Mouse (Mus musculus) hindbrain, embryonic 14.5 days (tissue): ENCODE measurements around the gene Gm11554. TPM values are rescaled to one million over a fixed set of nuclear protein-coding genes. Genes with fewer than 3 reads are reported as not detected.
"Not testable (repeated sequence)": the region's sequence is repeated elsewhere in the genome, so short reads cannot be mapped to it uniquely, and the experiment has no call there.

Experiments
- ATAC-seq: fragments of 200-750 bp; cut with Nextera tagmentation; 2 replicates; pipeline ENCODE4 v1.8.0; 2017; ENCODE audit warnings: moderate number of reproducible peaks, mild to moderate bottlenecking, moderate TSS enrichment, moderate library complexity; ENCODE audit not compliant: low FRiP score
- DNase-seq: peaks from one replicate; pipeline ENCODE4 v3.0.0-alpha.2; 2015; ENCODE audit warnings: low spot score
- H3K27ac ChIP-seq: fragments of 300-500 bp; sonication (generic); 2 replicates; pipeline ENCODE4 v1.5.1; 2014; ENCODE audit warnings: mild to moderate bottlenecking, moderate library complexity
- H3K27me3 ChIP-seq: fragments of 300-500 bp; sonication (generic); 2 replicates; pipeline ENCODE4 v1.6.1; 2014; ENCODE audit warnings: mild to moderate bottlenecking, low read length, mixed read lengths; ENCODE audit not compliant: control insufficient read depth, insufficient read depth
- H3K36me3 ChIP-seq: fragments of 300-500 bp; sonication (generic); replicated peaks from 2 replicates; pipeline ENCODE4 v1.6.1; 2014; ENCODE audit not compliant: control insufficient read depth, insufficient read depth
- H3K4me1 ChIP-seq: fragments of 300-500 bp; sonication (generic); replicated peaks from 2 replicates; pipeline ENCODE4 v1.6.1; 2014; ENCODE audit warnings: antibody characterized with exemption, low read length, mixed read lengths; ENCODE audit not compliant: control insufficient read depth, insufficient read depth
- H3K4me2 ChIP-seq: fragments of 300-500 bp; sonication (generic); replicated peaks from 2 replicates; pipeline ENCODE4 v1.6.1; 2014; ENCODE audit warnings: mild to moderate bottlenecking, moderate library complexity
- H3K4me3 ChIP-seq: fragments of 300-500 bp; sonication (generic); replicated peaks from 2 replicates; pipeline ENCODE4 v1.5.1; 2014; ENCODE audit warnings: mild to moderate bottlenecking, low read length
- H3K9ac ChIP-seq: fragments of 300-500 bp; sonication (generic); 2 replicates; pipeline ENCODE4 v1.6.1; 2014
- H3K9me3 ChIP-seq: fragments of 300-500 bp; sonication (generic); 2 replicates; pipeline ENCODE4 v1.6.1; 2016; ENCODE audit warnings: low read length; ENCODE audit not compliant: control insufficient read depth
- WGBS: fragments of 180-500 bp; shearing (Covaris S2); extraction: QIAGEN DNeasy Blood & Tissue Kit; methylation state at CpG from one replicate; pipeline ENCODE4 v1.1.7; 2014; 5-methylcytosine and 5-hydroxymethylcytosine counted together
- polyA plus RNA-seq: library from polyadenylated mRNA; unstranded; fragments of >200 nt; fragmentation: Nextera tagmentation; extraction: Ambion mirVana; gene quantifications from 2 replicates; pipeline ENCODE4 v1.2.1, GENCODE M21; 2014

Gm11554 gene
- not detected in 2 replicates for polyA plus RNA-seq

DNA sequence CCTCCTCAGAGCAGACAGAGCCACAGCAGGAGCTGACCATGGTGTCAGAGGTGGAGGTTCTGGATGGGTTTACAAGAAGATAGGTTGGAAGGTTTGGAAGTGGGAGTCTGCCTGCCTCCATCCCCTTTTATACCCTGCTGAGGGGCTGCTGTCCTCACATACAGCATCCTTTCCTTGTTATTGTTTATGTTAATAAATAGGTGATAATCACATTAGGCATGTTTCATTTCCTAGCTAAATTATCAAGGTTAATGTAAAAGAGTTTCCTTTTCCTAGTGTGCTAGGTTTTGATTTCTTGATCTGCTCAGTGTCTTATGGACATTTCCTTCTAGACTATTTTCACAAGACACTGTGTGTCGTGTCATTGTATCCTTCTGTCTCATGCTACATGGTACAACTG is at the start of gene Gm11554:
Gm11554 (minus strand) TSS at position 101 of the 400 bp plus-strand sequence.
- H3K4me3 ChIP-seq, DNase-seq, H3K27me3 ChIP-seq, H3K9ac ChIP-seq, H3K4me2 ChIP-seq, H3K27ac ChIP-seq, H3K36me3 ChIP-seq, H3K9me3 ChIP-seq, ATAC-seq, H3K4me1 ChIP-seq: not testable (repeated sequence)
- WGBS: no CpG with 5 or more reads among the region's 1 CpGs

DNA sequence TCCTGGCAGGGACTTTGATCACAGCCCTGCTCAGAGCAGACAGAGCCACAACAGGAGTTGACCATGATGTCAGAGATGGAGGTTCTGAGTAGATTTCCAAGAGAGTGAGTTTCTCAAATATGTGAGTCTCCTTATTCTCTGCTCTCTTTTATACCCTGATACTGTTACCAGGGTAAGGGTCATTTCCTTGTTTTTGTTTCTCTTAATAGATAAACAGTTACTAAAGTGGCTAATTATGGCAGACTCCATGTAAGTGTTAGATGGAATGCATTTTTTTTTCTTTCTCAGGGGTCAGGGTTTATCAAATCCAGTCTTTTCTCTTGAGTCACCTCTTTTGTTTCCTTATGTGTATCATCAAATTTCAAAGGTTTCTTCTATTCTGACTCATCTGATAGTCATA is 47.3 kb upstream of the Gm11554 start, which contains the start of gene Krtap4-16:
Krtap4-16 (minus strand) TSS at position 101 of the 400 bp plus-strand sequence.
- Histone ChIP-seq H3K4me2 (no peak within 1 kb of the TSS), H3K9me3 (no peaks in the 10 kb centered on the region), H3K36me3 (no peaks in the 10 kb centered on the region), H3K4me1 (no peaks in the 10 kb centered on the region), H3K27ac (no peak within 1 kb of the TSS), H3K4me3 (no peak within 1 kb of the TSS), H3K27me3 (no peaks in the 10 kb centered on the region), H3K9ac (no peak within 1 kb of the TSS)
- ATAC-seq (no peak), DNase-seq (no peak)

DNA sequence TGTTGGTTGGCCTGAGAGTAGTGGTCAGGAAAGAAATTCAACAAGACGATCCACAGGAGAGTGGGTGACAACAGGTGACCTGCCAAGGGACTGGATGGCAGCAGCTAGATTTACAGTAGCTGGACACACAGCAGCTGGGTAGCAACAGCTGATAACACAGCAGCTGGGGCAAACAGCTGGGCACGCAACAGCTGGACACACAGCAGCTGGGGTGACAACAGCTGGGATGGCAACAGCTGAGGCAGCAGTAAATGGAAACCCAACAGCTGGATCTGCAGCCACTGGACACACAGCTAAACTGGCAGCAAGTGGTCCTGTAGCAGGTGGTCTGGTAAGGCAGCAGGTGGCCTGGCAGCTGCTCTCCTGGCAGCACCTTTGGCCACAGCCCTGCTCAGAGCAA is 42.5 kb upstream of the Gm11554 start:
- H3K9me3 ChIP-seq: no peaks in the 10 kb centered on the region
- no peak overlapping the region for H3K4me2 ChIP-seq
- WGBS: 96% methylated on average over 2 of the region's 2 CpGs
- no peak overlapping the region for H3K4me3 ChIP-seq
- H3K4me1 ChIP-seq: no peaks in the 10 kb centered on the region
- no peak overlapping the region for H3K9ac ChIP-seq
- H3K27ac ChIP-seq: no peak overlapping the region
- no peaks in the 10 kb centered on the region for H3K36me3 ChIP-seq
- no peak for DNase-seq
- no peak for ATAC-seq
- no peaks in the 10 kb centered on the region for H3K27me3 ChIP-seq

DNA sequence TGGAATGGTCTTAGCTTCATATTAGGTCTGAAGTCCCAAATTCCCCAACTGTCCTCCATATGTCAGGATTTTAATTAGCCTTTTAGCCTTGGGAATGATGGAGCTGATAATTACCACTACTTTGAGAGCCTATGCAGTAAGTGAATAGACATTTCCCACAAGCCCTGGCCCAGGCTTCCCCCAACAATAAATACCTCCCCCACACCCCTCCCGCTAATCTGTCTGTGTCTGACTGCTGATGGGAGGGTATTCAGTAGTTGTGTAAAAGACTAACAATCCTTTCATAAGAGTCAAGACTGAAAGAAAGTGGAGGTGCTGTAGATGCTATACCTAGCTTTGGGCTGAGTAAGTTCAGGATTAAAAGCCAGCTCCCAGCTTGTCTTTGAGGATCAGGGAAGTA is 37.9 kb upstream of the Gm11554 start:
- H3K4me3 ChIP-seq: no peak overlapping the region
- H3K4me1 ChIP-seq: no peaks in the 10 kb centered on the region
- DNase-seq (no peak), ATAC-seq (no peak)
- no peak overlapping the region for H3K27ac ChIP-seq
- H3K36me3 ChIP-seq: no peaks in the 10 kb centered on the region
- H3K9me3 ChIP-seq: no peaks in the 10 kb centered on the region
- 79% methylated on average over 1 of the region's 1 CpGs for WGBS
- H3K9ac ChIP-seq: no peak overlapping the region
- no peak overlapping the region for H3K4me2 ChIP-seq
- H3K27me3 ChIP-seq: no peaks in the 10 kb centered on the region

DNA sequence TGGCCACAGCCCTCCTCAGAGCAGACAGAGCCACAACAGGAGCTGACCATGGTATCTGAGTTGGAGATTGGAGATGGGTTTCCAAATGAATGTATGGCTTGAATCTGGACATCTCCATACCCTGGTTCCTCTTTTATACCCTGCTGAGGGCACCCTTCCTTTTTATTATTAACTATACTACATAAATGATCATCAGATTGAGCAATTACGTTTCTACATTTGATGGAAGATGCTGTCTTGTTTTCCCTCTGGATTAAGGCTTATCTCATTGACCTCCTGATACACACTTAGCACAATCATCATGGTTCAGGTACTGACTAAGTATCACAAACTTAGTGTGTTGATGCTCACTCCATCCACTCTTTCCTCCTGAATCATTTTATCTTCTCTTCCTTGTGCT is 33.7 kb upstream of the Gm11554 start, which contains the start of gene 2300003K06Rik:
2300003K06Rik (minus strand) TSS at position 101 of the 400 bp plus-strand sequence.
- no peak within 1 kb of the TSS for H3K4me2 ChIP-seq
- 81% methylated on average over 1 of the region's 1 CpGs for WGBS
- H3K36me3 ChIP-seq: no peaks in the 10 kb centered on the region
- H3K4me3 ChIP-seq: no peak within 1 kb of the TSS
- H3K27ac ChIP-seq: no peak within 1 kb of the TSS
- no peak for DNase-seq
- ATAC-seq: no peak
- H3K4me1 ChIP-seq: no peaks in the 10 kb centered on the region
- no peak within 1 kb of the TSS for H3K9ac ChIP-seq
- no peaks in the 10 kb centered on the region for H3K27me3 ChIP-seq
- H3K9me3 ChIP-seq: no peaks in the 10 kb centered on the region

DNA sequence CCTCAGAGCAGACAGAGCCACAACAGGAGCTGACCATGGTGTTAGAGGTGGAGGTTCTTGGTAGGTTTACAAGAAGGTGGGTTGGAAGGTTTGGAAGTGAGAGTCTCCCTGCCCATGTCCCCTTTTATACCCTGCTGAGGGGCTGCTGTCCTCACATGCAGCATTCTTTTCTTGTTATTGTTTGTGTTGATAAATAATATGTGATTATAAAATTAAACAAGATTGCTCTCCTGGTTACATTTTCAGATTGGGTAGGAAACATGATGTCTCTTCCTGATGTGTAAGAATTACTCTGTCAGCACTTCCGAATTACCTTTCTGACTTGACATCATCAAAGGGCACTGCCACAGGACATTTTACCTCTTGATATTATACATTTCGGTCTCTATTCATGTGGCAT is 11.3 kb upstream of the Gm11554 start, which contains the start of gene Gm11564:
Gm11564 (minus strand) TSS at position 101 of the 400 bp plus-strand sequence.
- not testable (repeated sequence) for H3K4me1 ChIP-seq, ATAC-seq, H3K36me3 ChIP-seq, DNase-seq, H3K9me3 ChIP-seq, H3K27ac ChIP-seq, H3K4me3 ChIP-seq, H3K9ac ChIP-seq, H3K27me3 ChIP-seq, H3K4me2 ChIP-seq
- 88% methylated on average over 2 of the region's 2 CpGs for WGBS

DNA sequence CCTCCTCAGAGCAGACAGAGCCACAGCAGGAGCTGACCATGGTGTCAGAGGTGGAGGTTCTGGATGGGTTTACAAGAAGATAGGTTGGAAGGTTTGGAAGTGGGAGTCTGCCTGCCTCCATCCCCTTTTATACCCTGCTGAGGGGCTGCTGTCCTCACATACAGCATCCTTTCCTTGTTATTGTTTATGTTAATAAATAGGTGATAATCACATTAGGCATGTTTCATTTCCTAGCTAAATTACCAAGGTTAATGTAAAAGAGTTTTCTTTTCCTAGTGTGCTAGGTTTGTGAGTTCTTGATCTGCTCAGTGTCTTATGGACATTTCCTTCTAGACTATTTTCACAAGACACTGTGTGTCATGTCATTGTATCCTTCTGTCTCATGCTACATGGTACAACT is 5.5 kb upstream of the Gm11554 start, which contains the start of gene Krtap4-13:
Krtap4-13 (minus strand) TSS at position 101 of the 400 bp plus-strand sequence.
- ATAC-seq, DNase-seq, H3K27ac ChIP-seq, H3K4me3 ChIP-seq, H3K9ac ChIP-seq, H3K36me3 ChIP-seq, H3K9me3 ChIP-seq, H3K27me3 ChIP-seq, H3K4me2 ChIP-seq, H3K4me1 ChIP-seq: not testable (repeated sequence)

DNA sequence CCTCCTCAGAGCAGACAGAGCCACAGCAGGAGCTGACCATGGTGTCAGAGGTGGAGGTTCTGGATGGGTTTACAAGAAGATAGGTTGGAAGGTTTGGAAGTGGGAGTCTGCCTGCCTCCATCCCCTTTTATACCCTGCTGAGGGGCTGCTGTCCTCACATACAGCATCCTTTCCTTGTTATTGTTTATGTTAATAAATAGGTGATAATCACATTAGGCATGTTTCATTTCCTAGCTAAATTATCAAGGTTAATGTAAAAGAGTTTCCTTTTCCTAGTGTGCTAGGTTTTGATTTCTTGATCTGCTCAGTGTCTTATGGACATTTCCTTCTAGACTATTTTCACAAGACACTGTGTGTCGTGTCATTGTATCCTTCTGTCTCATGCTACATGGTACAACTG is 5.4 kb downstream of the Gm11554 start, which contains the start of gene Gm11569:
Gm11569 (minus strand) TSS at position 101 of the 400 bp plus-strand sequence.
- not testable (repeated sequence) for H3K27ac ChIP-seq, DNase-seq, H3K9me3 ChIP-seq, H3K4me3 ChIP-seq, H3K4me2 ChIP-seq, H3K36me3 ChIP-seq, H3K9ac ChIP-seq, ATAC-seq, H3K27me3 ChIP-seq, H3K4me1 ChIP-seq
- WGBS: no CpG with 5 or more reads among the region's 1 CpGs

DNA sequence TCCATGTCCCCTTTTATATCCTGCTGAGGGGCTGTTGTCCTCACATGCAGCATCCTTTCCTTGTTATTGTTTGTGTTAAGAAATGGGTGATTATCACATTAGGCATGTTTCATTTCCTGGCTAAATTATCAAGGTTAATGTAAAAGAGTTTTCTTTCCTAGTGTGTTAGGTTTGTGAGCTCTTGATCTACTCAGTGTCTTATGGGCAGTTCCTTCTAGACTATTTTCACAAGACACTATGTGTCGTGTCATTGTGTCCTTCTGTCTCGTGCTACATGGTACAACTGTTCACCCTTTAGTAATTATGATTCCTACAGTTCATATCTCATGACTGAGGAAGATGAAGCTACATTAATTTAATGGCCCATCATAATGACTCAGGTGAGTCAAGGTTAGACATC is 10.9 kb downstream of the Gm11554 start, which contains the start of gene Gm11596:
Gm11596 (minus strand) TSS at position 101 of the 400 bp plus-strand sequence.
- ATAC-seq (no peak), DNase-seq (no peak)
- Histone ChIP-seq H3K27me3 (no peaks in the 10 kb centered on the region), H3K4me1 (no peaks in the 10 kb centered on the region), H3K9me3 (no peaks in the 10 kb centered on the region), H3K27ac (no peak within 1 kb of the TSS), H3K9ac (no peak within 1 kb of the TSS), H3K4me2 (no peak within 1 kb of the TSS), H3K36me3 (no peaks in the 10 kb centered on the region), H3K4me3 (no peak within 1 kb of the TSS)
- 94% methylated on average over 2 of the region's 2 CpGs for WGBS

DNA sequence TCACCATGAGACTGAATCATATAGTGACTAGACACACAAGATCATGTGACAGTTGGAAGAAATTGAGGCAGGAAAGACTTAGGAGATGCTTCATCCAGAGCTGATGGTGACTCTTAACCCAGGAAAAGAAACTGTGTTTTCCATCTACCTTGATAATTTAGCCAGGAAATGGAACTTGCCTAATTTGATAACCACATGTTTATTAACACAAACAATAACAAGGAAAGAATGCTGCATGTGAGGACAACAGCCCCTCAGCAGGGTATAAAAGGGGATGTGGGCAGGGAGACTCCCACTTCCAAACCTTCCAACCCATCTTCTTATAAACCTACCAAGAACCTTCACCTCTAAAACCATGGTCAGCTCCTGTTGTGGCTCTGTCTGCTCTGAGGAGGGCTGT is 19.3 kb downstream of the Gm11554 start, which contains the start of gene Krtap4-9:
Krtap4-9 (plus strand) TSS at position 301 of the 400 bp plus-strand sequence.
- not testable (repeated sequence) for ATAC-seq

More for the DNA sequence above, 19.3 kb downstream of the Gm11554 start, which contains the start of gene Krtap4-9:
- not testable (repeated sequence) for H3K27ac ChIP-seq, H3K4me3 ChIP-seq, H3K9me3 ChIP-seq, H3K4me2 ChIP-seq, H3K4me1 ChIP-seq, H3K36me3 ChIP-seq, DNase-seq, H3K9ac ChIP-seq, H3K27me3 ChIP-seq
